Mouse (Mus musculus) frontal cortex, postnatal 10 days (tissue): ENCODE results near the gene Tfdp2.
"Not testable (repeated sequence)": the region's sequence is repeated elsewhere in the genome, so short reads cannot be mapped to it uniquely, and the experiment has no call there.

ENCODE experiments used
- DNase-seq, 2 experiments: peaks; one replicate each; pipeline ENCODE4 v3.0.0; 2022; ENCODE audit warnings: low spot score in 2 of 2, mixed read lengths in 1 of 2

Gene Tfdp2

DNA sequence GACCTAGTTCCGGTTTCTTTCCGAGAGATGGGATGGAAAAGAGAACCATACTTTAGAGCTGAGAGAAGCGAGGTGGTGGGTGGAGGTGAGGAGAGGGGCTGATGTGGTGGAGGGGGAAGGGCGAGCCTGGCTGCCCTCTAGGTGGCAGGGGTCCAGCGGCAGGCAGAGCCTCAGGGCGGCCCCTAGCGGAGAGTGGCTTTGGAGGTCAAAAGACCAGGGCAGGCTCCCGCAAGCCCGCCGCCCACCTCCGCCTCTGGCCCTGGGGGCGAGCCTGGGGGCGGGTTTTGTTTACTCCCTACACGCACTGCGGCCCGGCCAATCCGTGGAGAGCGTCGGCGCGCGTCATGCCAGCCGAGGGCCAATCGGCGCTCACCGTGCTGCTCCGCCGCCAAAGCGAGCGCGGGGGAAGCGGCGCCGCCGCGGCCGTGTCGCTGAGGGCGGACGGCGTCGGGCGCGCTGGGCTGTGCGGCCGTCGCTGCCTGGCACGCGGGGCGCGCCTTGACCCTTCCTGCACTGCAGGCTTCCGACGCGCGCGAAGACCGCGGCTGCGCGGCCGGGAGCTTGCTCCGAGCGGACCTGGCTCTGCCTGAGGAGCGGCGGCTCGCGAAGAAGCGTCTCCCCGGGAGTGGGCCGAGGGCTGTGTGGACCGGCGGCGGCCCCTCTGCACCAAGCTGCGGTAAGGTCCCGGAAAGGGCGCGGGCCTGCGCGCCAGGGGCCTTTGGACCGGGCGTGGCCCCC, at the start of gene Tfdp2:
Gene Tfdp2 (plus strand): TSS at position 391 of the 738 bp plus-strand sequence.
- DNase-seq = peak; percentile 76 to 88

DNA sequence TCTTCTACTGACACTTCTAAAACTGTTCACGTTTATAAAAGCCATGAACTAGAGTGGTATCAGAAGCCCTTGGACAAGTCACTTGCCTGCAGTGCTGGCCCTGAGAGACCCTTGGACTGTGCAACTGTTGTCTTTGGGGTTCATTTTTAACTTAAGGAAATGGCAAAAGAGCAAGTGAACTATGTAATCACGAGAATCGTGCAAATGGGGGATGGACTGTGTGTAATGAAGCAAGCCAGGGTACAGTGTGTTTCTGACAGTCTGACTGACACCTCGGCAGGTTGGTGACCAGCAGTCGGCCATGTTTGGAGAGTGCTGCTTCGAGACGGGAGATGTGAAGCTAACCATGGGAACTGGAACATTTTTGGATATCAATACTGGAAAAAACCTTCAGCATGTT, 43.3 kb upstream of the Tfdp2 start:
- DNase-seq = no peak

DNA sequence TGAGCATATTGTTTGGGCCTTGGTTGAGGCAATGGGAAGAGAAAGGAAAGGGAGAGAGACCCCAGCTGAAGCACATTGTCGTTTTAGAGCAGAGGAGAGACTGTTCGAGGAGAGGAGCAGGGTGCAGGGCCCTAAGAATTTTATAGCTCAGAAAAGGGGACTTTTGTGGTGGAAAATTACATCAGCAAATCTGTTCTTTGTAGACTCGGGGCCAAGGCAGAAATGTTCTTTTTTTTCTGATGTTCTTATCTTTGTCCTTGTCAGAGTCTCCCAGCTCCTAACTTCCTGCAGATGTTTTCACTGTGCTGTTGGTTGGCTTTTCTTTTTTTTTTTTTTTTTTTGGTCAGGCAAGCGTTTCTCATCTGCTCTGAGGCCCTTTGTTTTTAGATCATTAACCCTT, 37.6 kb upstream of the Tfdp2 start:
- DNase-seq = no peak

DNA sequence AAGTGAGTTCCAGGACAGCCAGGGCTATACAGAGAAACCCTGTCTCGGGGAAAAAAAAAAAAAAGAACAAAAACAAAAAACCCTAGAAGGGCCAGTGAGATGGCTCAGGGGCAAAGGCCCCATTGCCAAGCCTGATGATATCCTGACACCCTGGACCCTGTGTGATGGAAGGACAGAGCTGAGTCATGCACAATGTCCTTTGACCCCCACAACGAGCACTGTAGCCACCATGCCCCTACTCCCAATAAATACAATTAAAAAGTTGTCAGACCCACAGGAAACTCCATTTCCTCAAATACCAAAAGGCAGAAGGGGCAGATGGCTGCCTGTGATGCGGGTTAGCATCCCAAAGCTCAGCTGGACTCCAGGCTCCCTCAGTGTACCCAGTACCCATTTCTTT, 37.0 kb upstream of the Tfdp2 start:
- no peak for DNase-seq

DNA sequence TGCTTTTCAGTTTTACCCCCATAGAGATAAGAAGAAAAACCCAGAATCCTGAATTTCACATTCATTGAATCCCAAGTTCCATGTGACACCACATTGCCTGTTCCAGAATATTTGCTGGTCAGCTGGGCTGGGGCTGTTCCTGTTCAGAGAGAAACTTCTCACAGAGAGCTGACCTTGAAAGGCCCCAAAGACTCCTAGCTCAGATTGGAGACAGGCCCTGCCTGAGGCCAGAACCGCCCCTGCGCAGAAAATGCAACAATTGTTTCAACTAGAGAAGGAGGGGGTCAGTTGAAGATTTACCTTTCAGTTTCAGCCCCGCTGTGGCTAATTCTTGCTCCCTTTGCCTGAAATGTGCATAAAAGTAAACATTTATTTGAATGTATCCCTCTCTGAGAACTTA, 35.3 kb upstream of the Tfdp2 start:
- DNase-seq = no peak

DNA sequence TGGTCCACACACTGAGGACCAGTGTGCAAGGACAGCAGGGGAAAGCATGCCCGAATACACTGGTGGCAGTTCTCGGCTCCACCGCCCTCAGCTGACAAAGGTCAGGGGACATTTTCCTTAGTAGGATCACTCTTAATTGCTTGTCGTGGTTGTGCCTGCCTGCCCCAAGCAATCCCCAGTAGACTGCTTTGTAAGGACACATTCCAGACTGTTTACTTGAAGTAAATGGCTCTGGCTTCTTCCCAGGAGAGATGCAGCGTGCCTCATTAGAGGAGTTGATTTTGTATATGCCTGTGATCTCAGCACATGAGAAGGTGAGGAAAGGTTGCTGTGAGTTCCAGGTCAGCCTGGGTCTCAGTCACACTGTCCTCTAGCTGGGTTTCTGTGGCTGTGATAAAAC, 33.7 kb upstream of the Tfdp2 start:
- no peak for DNase-seq

DNA sequence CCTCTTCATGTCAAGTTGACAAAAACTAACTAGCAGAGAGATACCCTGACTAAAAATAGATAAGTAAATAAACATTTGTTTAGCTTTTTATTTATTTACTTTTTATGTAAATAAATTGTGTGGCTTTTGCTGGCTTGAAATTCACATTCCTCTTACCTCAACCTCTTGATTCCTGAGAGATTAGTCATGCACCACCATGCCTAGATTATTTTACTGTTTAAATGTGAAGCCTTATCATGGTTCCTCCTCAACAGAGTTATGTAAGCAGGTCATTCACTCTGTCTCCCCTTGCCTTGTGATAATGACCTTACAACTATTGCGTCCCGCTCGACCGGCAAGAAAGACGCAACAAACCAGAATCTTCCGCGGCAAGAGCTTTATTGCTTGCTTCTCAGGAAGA, 32.6 kb upstream of the Tfdp2 start:
- no peak for DNase-seq

DNA sequence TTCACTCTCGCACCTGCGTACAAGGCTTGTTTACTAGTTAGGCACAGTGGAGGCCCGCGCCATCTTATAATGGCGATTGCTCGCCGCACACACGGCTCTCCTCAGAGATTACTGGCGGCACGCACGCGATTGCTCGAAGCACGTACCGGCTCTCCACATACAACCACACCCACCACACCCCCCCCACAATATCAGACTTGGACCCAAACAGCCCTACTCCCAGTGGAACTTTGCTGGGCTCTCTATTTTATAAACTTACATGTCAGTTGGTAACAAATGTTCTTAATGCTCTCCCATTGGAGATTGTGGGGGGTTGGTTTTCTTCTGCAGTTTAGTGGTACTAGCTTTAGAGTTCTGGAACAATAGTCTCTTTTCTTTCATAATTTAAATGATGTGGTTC, 32.1 kb upstream of the Tfdp2 start:
- DNase-seq = not testable (repeated sequence)

DNA sequence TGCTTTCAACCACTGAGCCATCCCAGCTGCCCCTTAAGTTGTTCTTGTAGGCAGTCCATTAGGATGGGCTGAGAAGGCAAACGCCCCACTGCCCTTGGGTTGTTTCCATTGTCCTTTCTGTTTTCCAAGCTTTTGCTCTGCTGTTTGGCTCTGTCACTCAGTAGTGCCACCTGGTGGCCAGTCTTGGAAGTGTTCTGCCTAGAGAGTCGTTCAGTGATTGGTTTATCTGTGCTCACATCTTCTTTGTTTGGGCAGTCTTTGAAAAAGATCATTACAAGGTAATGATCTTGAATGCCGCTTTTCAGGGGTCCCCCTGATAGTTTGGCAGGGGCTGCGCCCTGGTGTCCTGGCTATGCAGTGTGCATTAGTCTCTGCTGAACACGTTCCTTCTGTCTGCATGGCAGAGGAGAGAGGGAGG, 28.9 kb upstream of the Tfdp2 start:
- DNase-seq = peak in 1 of 2 experiments; percentile 33

DNA sequence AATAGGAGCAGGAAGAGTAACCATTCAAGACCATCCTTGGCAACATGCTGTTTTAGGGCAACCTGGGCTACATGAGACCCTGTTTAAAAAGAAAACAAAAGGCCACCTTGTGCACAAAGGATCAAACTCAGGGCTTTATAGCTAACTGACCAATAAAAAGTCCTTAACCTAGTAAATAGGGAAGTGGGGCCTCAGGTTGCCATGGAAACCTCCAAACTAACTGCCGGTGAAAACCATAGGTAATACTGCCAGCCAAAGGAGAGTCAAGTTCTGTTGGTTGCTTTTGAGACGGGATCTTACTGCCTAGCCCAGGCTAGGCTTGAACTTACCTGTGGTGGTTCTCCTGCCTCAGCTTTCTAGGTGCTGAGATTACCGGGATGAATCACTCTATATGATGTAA, 25.5 kb upstream of the Tfdp2 start:
- no peak for DNase-seq

DNA sequence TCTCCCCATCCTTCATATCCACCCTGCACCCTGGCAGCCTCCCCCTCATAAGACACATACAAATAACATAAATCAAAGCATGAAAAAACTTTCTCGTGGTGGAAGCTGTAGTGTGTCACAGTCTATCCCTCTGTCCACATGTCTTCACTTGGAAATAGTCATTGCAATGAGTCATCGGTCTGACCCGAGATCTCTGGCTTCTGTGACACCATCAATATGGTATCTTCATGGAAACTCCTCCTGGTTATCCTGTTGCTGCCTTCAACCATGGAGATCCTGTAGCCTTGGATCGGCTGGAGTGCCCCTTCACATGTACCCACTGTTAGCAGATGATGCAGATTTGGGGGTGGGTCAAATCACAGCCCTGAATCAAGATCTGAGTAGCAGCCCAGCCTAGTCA, 11.2 kb upstream of the Tfdp2 start:
- DNase-seq = no peak

DNA sequence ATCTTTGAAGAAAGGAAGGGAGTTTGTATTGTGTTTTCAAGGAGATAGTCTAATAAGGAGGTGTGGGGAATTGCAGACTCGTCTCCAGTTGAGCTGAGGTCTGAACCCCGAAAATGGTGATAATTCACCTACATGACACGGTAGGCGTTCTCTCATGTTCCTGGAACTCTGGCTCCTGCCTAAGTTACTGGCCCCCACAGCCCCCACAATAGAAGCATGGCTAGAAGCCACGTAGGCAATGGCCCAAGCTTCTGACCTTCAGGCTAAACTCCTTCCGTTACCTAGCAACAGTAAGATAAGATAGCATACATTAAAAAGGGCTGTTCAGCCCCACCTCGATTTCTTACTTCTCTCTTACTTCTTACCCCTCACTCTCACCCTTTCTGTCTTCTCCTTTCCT, 9.4 kb upstream of the Tfdp2 start:
- DNase-seq = no peak

DNA sequence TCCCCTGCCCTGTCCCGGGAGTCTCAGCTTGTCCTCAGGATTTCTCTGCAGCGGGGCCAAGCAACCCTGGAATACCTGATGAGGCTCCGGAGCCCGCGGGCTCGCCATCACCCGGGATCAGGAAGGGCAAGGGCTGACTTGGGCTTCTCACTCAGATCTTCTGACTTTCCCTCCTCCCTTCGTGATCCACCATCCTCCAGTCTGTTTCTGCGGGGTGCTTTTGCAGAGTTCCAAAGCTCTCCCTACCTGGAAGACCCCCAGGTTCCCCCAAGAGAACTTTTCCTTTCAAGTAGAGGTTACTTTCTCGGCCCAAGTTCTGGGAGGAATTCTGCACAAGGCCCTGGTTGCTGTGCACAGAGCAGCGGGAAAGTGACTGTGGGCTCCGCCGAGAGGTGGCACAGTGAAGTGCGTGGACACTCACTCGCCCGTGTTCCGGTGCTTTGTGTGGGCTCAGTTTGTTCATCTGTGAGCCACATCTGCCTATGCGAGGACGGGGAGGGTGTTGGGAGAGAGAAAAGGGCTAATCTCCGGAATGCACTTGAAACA, 634 bp downstream of the Tfdp2 start:
- peak; percentile 18 to 34 for DNase-seq

DNA sequence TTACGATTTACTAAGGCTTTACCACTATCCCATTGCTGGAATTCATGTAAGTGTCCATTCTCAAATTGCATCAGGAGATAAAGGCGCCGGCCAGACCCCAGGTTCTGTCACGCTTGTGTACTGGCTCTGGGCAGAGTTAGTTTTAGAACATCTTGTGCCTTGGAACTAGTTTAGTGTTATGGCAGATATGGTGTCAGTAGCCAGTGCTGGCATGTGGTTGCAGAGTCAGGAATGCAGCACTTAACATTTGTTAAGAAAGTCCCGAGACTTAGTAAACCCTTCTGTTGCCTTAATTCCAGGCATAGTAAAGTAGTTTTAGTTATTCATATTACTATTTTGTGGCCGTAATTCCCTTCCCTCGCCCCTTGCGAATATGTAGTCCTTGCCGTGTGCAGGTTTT, 1.7 kb downstream of the Tfdp2 start:
- no peak for DNase-seq

DNA sequence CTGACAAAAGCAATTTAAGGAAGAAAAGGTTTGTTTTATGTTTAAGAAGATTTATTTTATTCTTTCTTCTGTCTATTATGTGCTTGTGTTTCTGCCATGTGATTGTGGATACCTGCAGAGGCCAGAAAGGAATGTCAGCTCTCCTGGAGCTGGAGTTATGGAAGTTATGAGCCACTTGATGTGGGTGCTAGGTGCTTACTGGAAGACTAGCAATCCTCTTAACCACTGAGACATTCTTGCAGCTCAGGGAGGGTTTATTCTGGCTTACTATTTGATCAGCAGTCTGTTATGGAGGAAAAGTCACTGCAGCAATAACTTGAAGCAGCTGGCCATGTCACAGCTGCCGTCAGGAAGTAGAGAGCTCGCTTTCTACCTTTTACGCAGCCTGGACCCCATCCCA, 7.6 kb downstream of the Tfdp2 start:
- DNase-seq = no peak

DNA sequence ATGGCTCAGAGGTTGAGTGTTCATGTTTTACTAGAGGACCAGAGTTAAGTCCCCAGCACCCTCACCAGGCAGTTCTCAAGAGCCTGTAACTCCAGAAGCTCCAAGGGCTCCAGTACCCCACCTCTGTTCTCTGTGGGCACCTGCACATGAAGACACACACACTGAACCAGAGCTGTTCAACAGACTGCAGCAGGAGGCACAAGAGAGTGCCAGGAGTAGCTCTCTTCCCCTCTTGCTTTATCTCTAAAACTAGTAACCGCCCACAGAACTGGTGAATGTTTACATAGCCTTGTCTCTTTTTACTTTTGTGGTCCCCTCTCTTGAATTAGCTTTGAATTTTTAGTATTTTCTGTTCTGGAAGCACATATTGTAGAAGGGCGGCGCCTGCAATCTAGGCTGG, 11.4 kb downstream of the Tfdp2 start:
- no peak for DNase-seq

DNA sequence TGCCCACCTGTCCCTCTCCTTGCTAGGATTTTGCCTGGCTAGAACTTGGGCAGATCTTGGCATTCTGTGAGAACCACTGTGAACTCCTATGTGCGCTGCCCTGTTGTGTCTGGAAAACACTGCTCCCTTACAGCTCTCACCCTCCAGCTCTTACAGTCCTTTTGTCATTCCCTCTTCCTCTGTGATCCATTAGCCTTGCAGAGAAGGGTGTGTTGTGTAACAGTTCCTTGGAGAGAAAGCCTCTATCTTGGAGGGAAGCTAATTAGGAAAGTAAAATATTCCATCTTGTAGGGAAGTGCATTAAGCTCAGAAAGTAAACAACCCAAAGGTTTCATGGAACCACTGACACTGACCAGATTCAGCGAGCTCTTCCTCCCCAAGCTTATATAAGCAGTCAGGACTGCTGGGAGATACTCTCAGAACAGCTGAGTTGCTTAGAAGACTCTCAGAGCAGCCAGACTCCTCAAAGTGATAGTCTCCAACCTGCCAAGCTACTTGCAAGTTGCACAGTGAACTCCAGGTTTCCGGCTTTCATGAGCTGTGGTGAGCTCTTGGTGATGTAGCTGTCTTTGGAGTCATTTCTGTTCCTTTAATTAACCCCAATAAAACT, 17.1 kb downstream of the Tfdp2 start:
- DNase-seq = no peak

DNA sequence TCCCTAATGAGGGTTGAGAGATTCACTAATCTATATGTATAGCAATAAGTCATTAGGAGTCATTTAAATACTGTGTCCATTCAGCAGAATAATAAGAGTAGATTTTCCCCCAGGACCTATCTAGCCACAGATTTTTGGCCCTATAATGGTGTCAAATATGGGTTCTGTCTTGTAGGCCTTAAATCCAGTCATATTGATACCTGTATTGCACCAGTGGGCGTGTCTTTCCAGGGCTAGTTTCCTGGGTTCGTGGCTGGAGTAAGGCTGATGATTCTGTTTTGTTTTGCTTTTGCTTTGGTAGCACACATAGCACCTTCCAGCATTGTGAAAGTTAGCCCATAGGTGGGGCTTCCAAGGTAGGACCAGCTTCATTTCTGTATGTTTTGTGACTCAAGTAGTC, 18.1 kb downstream of the Tfdp2 start:
- no peak for DNase-seq

DNA sequence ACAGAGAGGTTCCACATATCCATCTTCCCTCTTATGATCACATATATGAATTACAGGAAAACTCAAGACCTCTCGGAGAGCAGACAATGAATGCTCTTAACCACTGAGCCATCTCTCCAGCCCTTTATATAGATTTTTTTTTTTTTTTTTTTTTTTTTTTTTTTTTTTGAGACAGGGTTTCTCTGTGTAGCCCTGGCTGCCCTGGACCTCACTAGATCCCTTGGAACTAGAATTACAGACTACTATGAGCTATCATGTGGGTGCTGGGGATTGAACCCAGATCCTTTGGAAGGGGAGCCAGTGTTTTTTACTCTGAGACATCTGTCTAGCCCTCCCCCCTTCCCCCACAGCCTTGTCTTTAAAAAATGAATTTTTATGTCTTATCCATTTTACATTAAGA, 21.2 kb downstream of the Tfdp2 start:
- DNase-seq = no peak

DNA sequence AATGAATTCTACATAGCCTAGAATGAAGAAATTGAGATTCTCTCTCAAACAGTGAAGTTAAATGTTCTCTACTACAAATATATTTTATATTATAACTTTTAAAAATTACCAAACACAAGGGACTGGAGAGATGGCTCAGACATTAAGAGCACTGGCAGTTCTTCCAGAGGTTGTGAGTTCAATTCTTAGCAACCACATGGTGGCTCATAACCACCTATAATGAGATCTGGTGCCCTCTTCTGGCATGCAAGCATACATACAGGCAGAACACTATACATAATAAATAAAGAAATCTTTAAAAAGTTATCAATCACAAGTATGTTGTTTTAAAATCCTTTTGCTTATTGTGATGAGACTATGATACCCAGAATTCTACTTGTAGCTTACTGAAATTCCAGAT, 21.7 kb downstream of the Tfdp2 start:
- no peak for DNase-seq

DNA sequence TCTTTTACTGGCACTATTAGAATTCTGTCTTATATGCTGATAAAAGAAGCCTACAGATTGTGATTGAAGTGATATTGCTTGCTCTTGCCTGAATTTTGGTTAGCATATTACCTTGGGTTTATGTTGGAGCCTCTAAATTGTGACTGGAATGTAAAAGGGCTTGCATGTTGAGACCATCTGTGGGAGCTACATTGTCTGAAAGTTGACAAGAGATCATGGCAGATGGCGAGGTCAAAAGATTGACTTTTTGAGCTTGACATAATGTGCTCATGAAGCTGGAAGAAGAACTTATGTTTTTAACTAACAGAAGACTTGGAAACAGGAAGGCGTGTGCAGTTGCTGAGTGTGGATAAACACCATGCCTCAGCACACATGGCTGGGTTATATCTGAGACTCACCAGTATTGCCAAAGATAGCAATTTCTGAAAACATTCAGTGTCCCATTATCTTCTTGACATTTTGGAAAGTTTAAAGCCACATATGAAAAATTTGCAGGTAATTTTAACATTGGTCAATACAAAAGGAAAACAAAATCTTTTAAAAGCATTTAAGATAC, 23.1 kb downstream of the Tfdp2 start:
- DNase-seq = no peak

DNA sequence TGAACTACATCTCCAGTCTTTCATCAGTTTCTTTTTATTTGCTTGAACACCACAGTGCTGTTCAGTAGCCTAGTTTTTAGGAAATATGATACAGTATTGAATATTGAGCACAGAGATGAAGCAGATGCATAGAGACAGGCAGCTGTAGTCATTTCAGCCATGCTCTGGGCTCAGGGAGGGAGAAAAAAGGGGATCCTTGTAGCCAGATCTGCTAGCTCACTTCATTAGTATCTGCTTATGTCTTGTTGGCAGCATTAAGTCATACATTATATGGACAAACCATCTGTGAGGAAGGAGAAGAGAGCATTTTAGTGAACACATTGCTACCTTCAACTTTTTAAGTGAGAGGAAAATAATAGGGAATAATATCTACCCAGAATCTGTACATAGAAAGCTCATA, 24.3 kb downstream of the Tfdp2 start:
- no peak for DNase-seq

DNA sequence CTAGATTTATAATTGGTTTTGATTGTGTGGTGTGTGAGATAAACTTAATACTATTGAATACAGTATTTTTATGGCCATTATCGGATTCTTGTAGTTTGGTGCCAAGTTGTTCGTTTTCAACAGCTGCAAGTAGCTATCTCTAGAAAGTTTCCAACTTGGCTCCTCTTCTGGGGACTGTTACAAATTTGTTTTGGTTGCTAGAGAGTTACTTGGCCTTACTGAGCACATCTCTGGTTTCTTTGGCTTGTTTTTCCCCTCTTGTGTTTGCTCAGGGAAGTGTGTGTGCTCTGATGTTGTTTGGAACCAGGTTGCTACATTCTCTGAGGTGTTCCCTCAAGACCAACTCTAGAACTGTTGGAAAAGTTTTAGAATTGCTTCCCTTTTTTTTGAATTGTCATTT, 27.2 kb downstream of the Tfdp2 start:
- no peak for DNase-seq
